Mouse (Mus musculus) spleen, adult 2 months (tissue): Measurements from ENCODE around the gene Lexm.

Experiments used
- CTCF ChIP-seq: fragments of 200-500 bp; IDR thresholded peaks from 2 replicates; pipeline ENCODE4 v1.5.1; 2011; ENCODE audit warnings: mild to moderate bottlenecking, inconsistent platforms; ENCODE audit not compliant: insufficient read depth, insufficient read length, insufficient replicate concordance; ENCODE audit errors: extremely low read depth
- POLR2A ChIP-seq: fragments of 200-500 bp; IDR thresholded peaks from 2 replicates; pipeline ENCODE4 v1.6.1; 2011; ENCODE audit warnings: low read depth, low read length, inconsistent platforms

- TF ChIP-seq CTCF (no peak), POLR2A (no peak)
Observed at GRCm38 (mm10) chr4:106666546-106666945, 49.5 kb upstream of the Lexm start.
